Comparison of ENCODE assay signal across 8 mouse cellular contexts in the genomic region with DNA sequence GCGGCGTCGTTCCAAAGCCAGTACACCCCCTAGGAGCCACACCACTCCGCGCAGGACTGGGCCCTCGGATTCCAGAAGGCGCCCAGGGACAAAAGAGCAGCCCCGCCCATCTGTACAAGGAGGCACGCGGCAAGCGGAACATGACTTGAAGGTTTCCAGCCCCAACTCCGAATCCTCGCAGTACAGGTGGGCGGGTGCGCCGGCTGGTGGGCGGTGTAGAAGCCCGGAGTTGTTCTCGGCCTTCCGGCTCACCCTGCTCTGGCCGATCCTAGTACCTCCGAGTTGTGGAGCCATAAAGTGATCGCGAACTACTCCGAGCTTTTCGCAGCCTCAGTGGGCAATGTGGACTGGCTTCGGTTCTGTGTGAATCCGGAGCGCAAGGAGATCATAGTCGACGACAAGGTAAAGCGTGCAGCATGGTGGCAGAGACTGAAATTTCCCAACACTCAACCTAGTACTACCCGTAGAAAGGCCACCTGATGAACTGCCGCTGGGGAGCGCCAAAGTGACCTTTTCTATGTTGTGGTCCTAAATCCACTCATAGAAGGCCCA. TPM values are rescaled to one million over a fixed set of nuclear protein-coding genes. Genes with fewer than 3 reads are reported as not detected.
A peak's percentile ranks its signal among the peaks of the same experiment; 100 is the strongest.
DNase-seq lines count a peak whose midpoint lies in the region; ATAC-seq and TF ChIP-seq lines count a peak whose summit lies in the region.

No protein-coding gene starts in this region.

- peak; percentile 74 for DNase-seq in ES-CJ7 (ENCODE audit: low read depth, low spot score)
- DNase-seq in c-Kit-positive CD71-negative TER-119-negative erythroid progenitor cells, embryonic 14.5 days (ENCODE audit: low read depth), result peak; percentile 12
- DNase-seq in lung, postnatal 0 days (ENCODE audit: low spot score), result peak; percentile 68
- DNase-seq in right cerebral cortex, postnatal 36 days (ENCODE audit: low spot score in 2 of 2), result no peak

- peak; percentile 24; the same call in 1 of the 2 replicates for ATAC-seq in heart, embryonic 16.5 days (replicated peaks; ENCODE audit: extremely low read depth, insufficient read depth, low FRiP score)
- peak; percentile 73 for ATAC-seq in kidney, embryonic 15.5 days (replicated peaks; ENCODE audit: low FRiP score)
- peak; percentile 84 for ATAC-seq in lung, postnatal 0 days
- ATAC-seq in stomach, embryonic 14.5 days (ENCODE audit: insufficient number of reproducible peaks, insufficient read depth, low FRiP score, low read depth), result peak; percentile 84
- no peak for ATAC-seq in monocyte, adult 5-6 weeks (replicated peaks; ENCODE audit: insufficient number of reproducible peaks, low FRiP score, low TSS enrichment, poor library complexity, severe bottlenecking)

- peak; percentile 52 for TF ChIP-seq CTCF in lung, postnatal 0 days (IDR thresholded peaks at IDR 0.05)

- H3K4me2 ChIP-seq in heart, embryonic 16.5 days (ENCODE audit: low read depth, low read length), result peak overlapping the region; percentile 61
- peak overlapping the region; percentile 84 for H3K4me2 ChIP-seq in kidney, embryonic 15.5 days
- peak overlapping the region; percentile 51 for H3K4me2 ChIP-seq in lung, postnatal 0 days (replicated peaks; ENCODE audit: low read depth, low read length)
- H3K4me2 ChIP-seq in stomach, embryonic 14.5 days (replicated peaks; ENCODE audit: low read depth, low read length), result peak overlapping the region; percentile 66

- H3K9ac ChIP-seq in heart, embryonic 16.5 days (ENCODE audit: low read length), result peak overlapping the region; percentile 8
- H3K9ac ChIP-seq in kidney, embryonic 15.5 days, result peak overlapping the region; percentile 39; the same call in 1 of the 2 replicates
- H3K9ac ChIP-seq in lung, postnatal 0 days (replicated peaks; ENCODE audit: low read depth), result no peak overlapping the region
- peak overlapping the region; percentile 25; the same call in 1 of the 2 replicates for H3K9ac ChIP-seq in stomach, embryonic 14.5 days (replicated peaks; ENCODE audit: low read depth, low read length)

- 1% methylated on average over 35 of the region's 35 CpGs for WGBS in heart, embryonic 16.5 days
- 1% methylated on average over 35 of the region's 35 CpGs for WGBS in kidney, embryonic 15.5 days
- WGBS in lung, postnatal 0 days, result 2% methylated on average over 35 of the region's 35 CpGs
- WGBS in stomach, embryonic 14.5 days, result 1% methylated on average over 35 of the region's 35 CpGs

- H3K27ac ChIP-seq in heart, embryonic 16.5 days (ENCODE audit: low read length), result no peak overlapping the region
- no peak overlapping the region for H3K27ac ChIP-seq in kidney, embryonic 15.5 days
- H3K27ac ChIP-seq in lung, postnatal 0 days (ENCODE audit: low read length), result no peak overlapping the region
- no peak overlapping the region for H3K27ac ChIP-seq in stomach, embryonic 14.5 days (ENCODE audit: low read length)

- no peaks in the 10 kb centered on the region for H3K9me3 ChIP-seq in heart, embryonic 16.5 days (replicated peaks; ENCODE audit: control insufficient read depth, low read length)
- no peaks in the 10 kb centered on the region for H3K9me3 ChIP-seq in kidney, embryonic 15.5 days (replicated peaks)
- H3K9me3 ChIP-seq in lung, postnatal 0 days (ENCODE audit: low read length), result no peaks in the 10 kb centered on the region
- H3K9me3 ChIP-seq in stomach, embryonic 14.5 days (ENCODE audit: control insufficient read depth, low read depth, low read length), result no peaks in the 10 kb centered on the region

- peaks cover 34% of the 10 kb centered on the region for H3K27me3 ChIP-seq in heart, embryonic 16.5 days (ENCODE audit: control insufficient read depth, insufficient read depth, low read length)
- H3K27me3 ChIP-seq in kidney, embryonic 15.5 days, result peaks cover 60% of the 10 kb centered on the region
- H3K27me3 ChIP-seq in lung, postnatal 0 days (replicated peaks; ENCODE audit: insufficient read depth, low read length), result peaks cover 20% of the 10 kb centered on the region
- peaks cover 27% of the 10 kb centered on the region for H3K27me3 ChIP-seq in stomach, embryonic 14.5 days (ENCODE audit: control insufficient read depth, insufficient read depth, low read length)

- TF ChIP-seq EP300 in lung, postnatal 0 days (IDR thresholded peaks at IDR 0.05), result no peak

- H3K36me3 ChIP-seq in heart, embryonic 16.5 days (ENCODE audit: control insufficient read depth, insufficient read depth), result no peaks in the 10 kb centered on the region
- no peaks in the 10 kb centered on the region for H3K36me3 ChIP-seq in kidney, embryonic 15.5 days
- no peaks in the 10 kb centered on the region for H3K36me3 ChIP-seq in lung, postnatal 0 days (ENCODE audit: insufficient read depth, low read length)
- H3K36me3 ChIP-seq in stomach, embryonic 14.5 days (ENCODE audit: control insufficient read depth, insufficient read depth, low read length), result no peaks in the 10 kb centered on the region

- H3K4me1 ChIP-seq in heart, embryonic 16.5 days (ENCODE audit: control insufficient read depth, insufficient read depth, low read length), result peaks cover 7% of the 10 kb centered on the region
- H3K4me1 ChIP-seq in kidney, embryonic 15.5 days, result peaks cover 18% of the 10 kb centered on the region
- H3K4me1 ChIP-seq in lung, postnatal 0 days (ENCODE audit: insufficient read depth, low read depth, low read length), result 0 out of 2 replicates have a peak, but pooled peaks cover 5% of the 10 kb centered on the region
- peaks cover 5% of the 10 kb centered on the region; the same call in 1 of the 2 replicates for H3K4me1 ChIP-seq in stomach, embryonic 14.5 days (ENCODE audit: control insufficient read depth, insufficient read depth, low read length)

- peak overlapping the region; percentile 36 for H3K4me3 ChIP-seq in heart, embryonic 16.5 days (ENCODE audit: low read length)
- H3K4me3 ChIP-seq in kidney, embryonic 15.5 days (replicated peaks), result peak overlapping the region; percentile 39
- peak overlapping the region; percentile 14; the same call in 1 of the 2 replicates for H3K4me3 ChIP-seq in lung, postnatal 0 days (ENCODE audit: low read depth, low read length)
- H3K4me3 ChIP-seq in stomach, embryonic 14.5 days (ENCODE audit: low read depth, low read length), result peak overlapping the region; percentile 29

RNA-seq across cellular contexts. Expression of gene Ankrd53, which starts 0.5 kb away (rescaled TPM):
- polyA plus RNA-seq in heart, embryonic 16.5 days (2015; fragmentation: Nextera tagmentation; extraction: Ambion mirVana), result not detected in 2 replicates
- not detected in 2 replicates for polyA plus RNA-seq in kidney, embryonic 15.5 days (2015; fragmentation: Nextera tagmentation; extraction: Ambion mirVana)
- 0.12 TPM in 1 of 2 replicates, not detected in the other for polyA plus RNA-seq in lung, postnatal 0 days (2015; fragmentation: Nextera tagmentation; extraction: Ambion mirVana)
- polyA plus RNA-seq in stomach, embryonic 14.5 days (2014; fragmentation: Nextera tagmentation; extraction: Ambion mirVana), result 0.20 TPM in 1 of 2 replicates, not detected in the other
- not detected in 3 replicates for total RNA-seq in monocyte, adult 5-6 weeks (2017)

RNA-seq across cellular contexts. Expression of gene Tex261, which starts 12.7 kb away (rescaled TPM):
- polyA plus RNA-seq in heart, embryonic 16.5 days (2015; fragmentation: Nextera tagmentation; extraction: Ambion mirVana), result 89.9 and 108 TPM in 2 replicates
- 79.7 and 86.7 TPM in 2 replicates for polyA plus RNA-seq in kidney, embryonic 15.5 days (2015; fragmentation: Nextera tagmentation; extraction: Ambion mirVana)
- polyA plus RNA-seq in lung, postnatal 0 days (2015; fragmentation: Nextera tagmentation; extraction: Ambion mirVana), result 89.8 and 101 TPM in 2 replicates
- 68.1 and 75.4 TPM in 2 replicates for polyA plus RNA-seq in stomach, embryonic 14.5 days (2014; fragmentation: Nextera tagmentation; extraction: Ambion mirVana)
- 28.5 to 36.4 TPM (median 35.7 TPM) in 3 replicates for total RNA-seq in monocyte, adult 5-6 weeks (2017)

RNA-seq across cellular contexts. Expression of gene Atp6v1b1, which starts 20.2 kb away (rescaled TPM):
- polyA plus RNA-seq in heart, embryonic 16.5 days (2015; fragmentation: Nextera tagmentation; extraction: Ambion mirVana), result 0.09 and 0.32 TPM in 2 replicates
- polyA plus RNA-seq in kidney, embryonic 15.5 days (2015; fragmentation: Nextera tagmentation; extraction: Ambion mirVana), result 7.0 and 8.1 TPM in 2 replicates
- 0.56 and 0.64 TPM in 2 replicates for polyA plus RNA-seq in lung, postnatal 0 days (2015; fragmentation: Nextera tagmentation; extraction: Ambion mirVana)
- 0.42 and 0.45 TPM in 2 replicates for polyA plus RNA-seq in stomach, embryonic 14.5 days (2014; fragmentation: Nextera tagmentation; extraction: Ambion mirVana)
- not detected in 3 replicates for total RNA-seq in monocyte, adult 5-6 weeks (2017)

RNA-seq across cellular contexts. Expression of gene Nagk, which starts 31.8 kb away (rescaled TPM):
- polyA plus RNA-seq in heart, embryonic 16.5 days (2015; fragmentation: Nextera tagmentation; extraction: Ambion mirVana), result 67.5 and 69.6 TPM in 2 replicates
- 49.8 and 54.1 TPM in 2 replicates for polyA plus RNA-seq in kidney, embryonic 15.5 days (2015; fragmentation: Nextera tagmentation; extraction: Ambion mirVana)
- polyA plus RNA-seq in lung, postnatal 0 days (2015; fragmentation: Nextera tagmentation; extraction: Ambion mirVana), result 69.4 and 79.9 TPM in 2 replicates
- polyA plus RNA-seq in stomach, embryonic 14.5 days (2014; fragmentation: Nextera tagmentation; extraction: Ambion mirVana), result 61.5 and 63.1 TPM in 2 replicates
- 24.2 to 28.4 TPM (median 24.6 TPM) in 3 replicates for total RNA-seq in monocyte, adult 5-6 weeks (2017)

RNA-seq across cellular contexts. Expression of gene Vax2, which starts 51.9 kb away (rescaled TPM):
- not detected in 2 replicates for polyA plus RNA-seq in heart, embryonic 16.5 days (2015; fragmentation: Nextera tagmentation; extraction: Ambion mirVana)
- polyA plus RNA-seq in kidney, embryonic 15.5 days (2015; fragmentation: Nextera tagmentation; extraction: Ambion mirVana), result not detected in 2 replicates
- not detected in 2 replicates for polyA plus RNA-seq in lung, postnatal 0 days (2015; fragmentation: Nextera tagmentation; extraction: Ambion mirVana)
- polyA plus RNA-seq in stomach, embryonic 14.5 days (2014; fragmentation: Nextera tagmentation; extraction: Ambion mirVana), result not detected in 2 replicates
- not detected in 3 replicates for total RNA-seq in monocyte, adult 5-6 weeks (2017)

Comparison
In these comparisons a context has a peak if more than half of its experiments do, and no peak if none do; other contexts are left out.
1. DNase-seq: peak in ES-CJ7 (single experiment), c-Kit-positive CD71-negative TER-119-negative erythroid progenitor cells, embryonic 14.5 days (single experiment) and lung, postnatal 0 days (single experiment); none in right cerebral cortex, postnatal 36 days (0 of 2).
2. Peak in every context shown above with its lines, with median percentiles within 50 percentile points of each other: H3K4me2 ChIP-seq and H3K4me3 ChIP-seq.